Mouse (Mus musculus) gonadal fat pad, adult 2 months (tissue): ENCODE results near the gene Irf2bp2. TPM values are rescaled to one million over a fixed set of nuclear protein-coding genes. Genes with fewer than 3 reads are reported as not detected.

Experiments used
- DNase-seq: peaks from one replicate; pipeline ENCODE4 v3.0.0-alpha.2; 2012; ENCODE audit warnings: low read depth
- polyA plus RNA-seq: library from polyadenylated mRNA; depleted of rRNA; stranded (reverse); fragments of >200 nt; gene quantifications from 2 replicates; pipeline ENCODE4 v1.2.3, GENCODE M21; 2012

The Irf2bp2 gene
- polyA plus RNA-seq, 1 experiment, result 27.2 TPM

- no peak for DNase-seq
Measured at GRCm38 (mm10) chr8:126567674-126568073, 26.1 kb downstream of the Irf2bp2 start.

- DNase-seq, result no peak
Measured at GRCm38 (mm10) chr8:126566446-126567062, 27.2 kb downstream of the Irf2bp2 start.

- DNase-seq, result no peak
Measured at GRCm38 (mm10) chr8:126565954-126566445, 27.8 kb downstream of the Irf2bp2 start.

GRCm38 (mm10) chr8:126565231-126565781 is 28.5 kb downstream of the Irf2bp2 start:
- DNase-seq, result no peak

- DNase-seq, result no peak
Measured at GRCm38 (mm10) chr8:126564551-126565154, 29.1 kb downstream of the Irf2bp2 start.

GRCm38 (mm10) chr8:126561316-126561841 is 32.4 kb downstream of the Irf2bp2 start:
- no peak for DNase-seq

- DNase-seq, result no peak
Measured at GRCm38 (mm10) chr8:126558400-126558953, 35.3 kb downstream of the Irf2bp2 start.

GRCm38 (mm10) chr8:126557403-126557802 is 36.4 kb downstream of the Irf2bp2 start:
- no peak for DNase-seq

- DNase-seq, result no peak
Measured at GRCm38 (mm10) chr8:126556691-126557090, 37.1 kb downstream of the Irf2bp2 start.

GRCm38 (mm10) chr8:126554741-126555140 is 39.0 kb downstream of the Irf2bp2 start:
- DNase-seq, result peak; percentile 75

GRCm38 (mm10) chr8:126551871-126552270 is 41.9 kb downstream of the Irf2bp2 start:
- no peak for DNase-seq

- DNase-seq, result peak; percentile 81
Measured at GRCm38 (mm10) chr8:126550944-126551357, 42.8 kb downstream of the Irf2bp2 start.

GRCm38 (mm10) chr8:126547841-126548240 is 45.9 kb downstream of the Irf2bp2 start:
- no peak for DNase-seq

- DNase-seq, result no peak
Measured at GRCm38 (mm10) chr8:126547361-126547760, 46.4 kb downstream of the Irf2bp2 start.

- no peak for DNase-seq
Measured at GRCm38 (mm10) chr8:126546480-126546879, 47.3 kb downstream of the Irf2bp2 start.

GRCm38 (mm10) chr8:126543407-126543806 is 50.4 kb downstream of the Irf2bp2 start:
- DNase-seq, result no peak

- DNase-seq, result no peak
Measured at GRCm38 (mm10) chr8:126542757-126543156, 51.0 kb downstream of the Irf2bp2 start.

GRCm38 (mm10) chr8:126542090-126542689 is 51.6 kb downstream of the Irf2bp2 start:
- no peak for DNase-seq

GRCm38 (mm10) chr8:126540298-126540697 is 53.5 kb downstream of the Irf2bp2 start:
- no peak for DNase-seq

GRCm38 (mm10) chr8:126539355-126540093 is 54.3 kb downstream of the Irf2bp2 start:
- no peak for DNase-seq

GRCm38 (mm10) chr8:126538648-126539354 is 55.0 kb downstream of the Irf2bp2 start:
- DNase-seq, result no peak
